ENCODE assay signal across 7 mouse cellular contexts in genomic region chr2:156717320-156718281, GRCm38 (mm10). TPM values are rescaled to one million over a fixed set of nuclear protein-coding genes. Genes with fewer than 3 reads are reported as not detected.
DNase-seq lines count a peak whose midpoint lies in the region; ATAC-seq and TF ChIP-seq lines count a peak whose summit lies in the region.

No protein-coding gene starts in this region.

- WGBS in heart, embryonic 11.5 days (ENCODE audit: insufficient replicate concordance) = 14% methylated on average over 17 of the region's 17 CpGs
- WGBS in kidney, embryonic 16.5 days = 19% methylated on average over 17 of the region's 17 CpGs
- WGBS in liver, postnatal 0 days (ENCODE audit: insufficient replicate concordance) = 32% methylated on average over 17 of the region's 17 CpGs

- peak overlapping the region; percentile 22 for H3K4me3 ChIP-seq in heart, embryonic 11.5 days (ENCODE audit: low read depth, low read length)
- H3K4me3 ChIP-seq in kidney, embryonic 16.5 days (ENCODE audit: low read length) = peak overlapping the region; percentile 25; the same call in 1 of the 2 replicates
- H3K4me3 ChIP-seq in liver, postnatal 0 days (ENCODE audit: low read depth, low read length) = no peak overlapping the region

- H3K36me3 ChIP-seq in heart, embryonic 11.5 days (ENCODE audit: control insufficient read depth, insufficient read depth, low read length) = no peaks in the 10 kb centered on the region
- H3K36me3 ChIP-seq in kidney, embryonic 16.5 days (ENCODE audit: insufficient read depth, low read length) = 0 out of 2 replicates have a peak, but pooled peaks cover 7% of the 10 kb centered on the region
- H3K36me3 ChIP-seq in liver, postnatal 0 days (replicated peaks; ENCODE audit: insufficient read depth, low read length) = no peaks in the 10 kb centered on the region

- peaks cover 39% of the 10 kb centered on the region for H3K4me1 ChIP-seq in heart, embryonic 11.5 days (ENCODE audit: control insufficient read depth, insufficient read depth, low read length)
- peaks cover 39% of the 10 kb centered on the region for H3K4me1 ChIP-seq in kidney, embryonic 16.5 days (ENCODE audit: insufficient read depth, low read length)
- peaks cover 37% of the 10 kb centered on the region for H3K4me1 ChIP-seq in liver, postnatal 0 days (ENCODE audit: insufficient read depth)

- no peaks in the 10 kb centered on the region for H3K9me3 ChIP-seq in heart, embryonic 11.5 days (replicated peaks; ENCODE audit: control insufficient read depth, low read length)
- H3K9me3 ChIP-seq in kidney, embryonic 16.5 days (ENCODE audit: low read length) = no peaks in the 10 kb centered on the region
- no peaks in the 10 kb centered on the region for H3K9me3 ChIP-seq in liver, postnatal 0 days (ENCODE audit: low read length)

- ATAC-seq in heart, embryonic 11.5 days (replicated peaks; ENCODE audit: insufficient number of reproducible peaks, low FRiP score, low TSS enrichment) = no peak
- ATAC-seq in kidney, embryonic 16.5 days (ENCODE audit: low FRiP score, low TSS enrichment) = peak; percentile 13
- no peak for ATAC-seq in liver, postnatal 0 days
- ATAC-seq in megakaryocyte progenitor cell, adult 5-6 weeks (replicated peaks; ENCODE audit: poor library complexity) = no peak

- peak overlapping the region; percentile 86 for H3K27ac ChIP-seq in heart, embryonic 11.5 days (ENCODE audit: low read depth, low read length)
- peak overlapping the region; percentile 64 for H3K27ac ChIP-seq in kidney, embryonic 16.5 days (ENCODE audit: low read length)
- peak overlapping the region; percentile 44; the same call in 1 of the 2 replicates for H3K27ac ChIP-seq in liver, postnatal 0 days (ENCODE audit: low read depth)

- peak overlapping the region; percentile 60 for H3K4me2 ChIP-seq in heart, embryonic 11.5 days
- H3K4me2 ChIP-seq in kidney, embryonic 16.5 days (replicated peaks; ENCODE audit: low read depth, low read length) = peak overlapping the region; percentile 51
- H3K4me2 ChIP-seq in liver, postnatal 0 days (ENCODE audit: low read depth, low read length) = peak overlapping the region; percentile 45; the same call in 1 of the 2 replicates

- H3K27me3 ChIP-seq in heart, embryonic 11.5 days (ENCODE audit: control insufficient read depth, insufficient read depth, low read length) = 0 out of 2 replicates have a peak, but pooled peaks cover under 1% of the 10 kb centered on the region
- no peaks in the 10 kb centered on the region for H3K27me3 ChIP-seq in kidney, embryonic 16.5 days (ENCODE audit: insufficient read depth, low read length)
- no peaks in the 10 kb centered on the region for H3K27me3 ChIP-seq in liver, postnatal 0 days (ENCODE audit: insufficient read depth, low read length)

- DNase-seq in adipocyte (ENCODE audit: low spot score) = peak; percentile 60
- peak; percentile 72 to 73 for DNase-seq in cerebellum, postnatal 36 days
- DNase-seq in liver, postnatal 0 days = no peak
- peak; percentile 71 for DNase-seq in retina, adult 2 months (ENCODE audit: low read depth, low spot score)

- 0 out of 2 replicates have a peak overlapping the region, but pooled peaks have one; percentile 17 for H3K9ac ChIP-seq in heart, embryonic 11.5 days (ENCODE audit: low read depth, low read length)
- H3K9ac ChIP-seq in kidney, embryonic 16.5 days (replicated peaks; ENCODE audit: low read length) = peak overlapping the region; percentile 48; the same call in 1 of the 2 replicates
- no peak overlapping the region for H3K9ac ChIP-seq in liver, postnatal 0 days (replicated peaks)

- no peak for TF ChIP-seq EP300 in liver, postnatal 0 days (IDR thresholded peaks at IDR 0.05; ENCODE audit: low read depth)

- TF ChIP-seq CTCF in liver, postnatal 0 days (IDR thresholded peaks at IDR 0.05; ENCODE audit: low read depth) = no peak

RNA-seq across cellular contexts. Expression of gene Myl9, which starts 57.6 kb away (rescaled TPM):
- 2,229 and 2,268 TPM in 2 replicates for polyA plus RNA-seq in heart, embryonic 11.5 days (2014; fragmentation: Nextera tagmentation; extraction: Ambion mirVana)
- 447 and 578 TPM in 2 replicates for polyA plus RNA-seq in kidney, embryonic 16.5 days (2015; fragmentation: Nextera tagmentation; extraction: Ambion mirVana)
- polyA plus RNA-seq in liver, postnatal 0 days (2015; fragmentation: Nextera tagmentation; extraction: Ambion mirVana) = 50.4 and 51.2 TPM in 2 replicates
- total RNA-seq in megakaryocyte progenitor cell, adult 5-6 weeks (2015) = not detected in 2 replicates
- not detected in 2 replicates for total RNA-seq in megakaryocyte progenitor cell, adult 5-6 weeks (2017)
